17 mouse cellular contexts compared by ENCODE assay signal in the genomic region with DNA sequence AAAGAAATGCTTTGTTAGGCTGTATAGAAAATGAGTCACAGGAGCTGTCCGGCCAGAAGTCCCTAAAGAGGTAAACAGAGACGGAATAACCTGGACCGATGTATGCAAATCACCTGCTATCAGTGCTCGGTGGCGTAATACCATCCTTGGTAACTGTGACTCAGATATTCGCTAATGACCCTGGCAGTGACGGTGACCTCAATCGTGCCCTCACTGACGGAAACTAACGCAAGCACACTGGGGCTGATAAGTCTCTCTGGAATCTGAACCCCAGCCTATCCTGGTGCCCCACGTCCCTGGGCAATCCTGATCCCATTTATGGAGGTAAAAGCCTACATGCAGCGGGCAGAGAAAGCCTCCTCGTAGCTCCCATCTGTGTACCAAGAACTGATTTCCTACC. TPM values are rescaled to one million over a fixed set of nuclear protein-coding genes. Genes with fewer than 3 reads are reported as not detected.
DNase-seq lines count a peak whose midpoint lies in the region; ATAC-seq and TF ChIP-seq lines count a peak whose summit lies in the region.
"Had no signal": no experiment of that assay in that cellular context is flagged by ENCODE, and none has a peak within 500 bp of the region (broad histone marks: within the 10 kb centered on the region; RNA-seq: fewer than 3 reads in every experiment).

No protein-coding gene starts in this region.

- H3K27ac ChIP-seq in heart, embryonic 11.5 days (ENCODE audit: low read depth, low read length) = no peak overlapping the region
- H3K27ac ChIP-seq in heart, postnatal 0 days (ENCODE audit: low read depth) = peak overlapping the region; percentile 83
- no peak overlapping the region for H3K27ac ChIP-seq in stomach, embryonic 16.5 days (ENCODE audit: low read length)
- H3K27ac ChIP-seq: forebrain, embryonic 10.5 days; liver, embryonic 15.5 days had no signal

- H3K27me3 ChIP-seq in heart, embryonic 11.5 days (ENCODE audit: control insufficient read depth, insufficient read depth, low read length) = no peaks in the 10 kb centered on the region
- no peaks in the 10 kb centered on the region for H3K27me3 ChIP-seq in heart, postnatal 0 days (ENCODE audit: control insufficient read depth, insufficient read depth, low read length)
- no peaks in the 10 kb centered on the region for H3K27me3 ChIP-seq in stomach, embryonic 16.5 days (ENCODE audit: control insufficient read depth, insufficient read depth, low read length)
- H3K27me3 ChIP-seq: liver, embryonic 15.5 days had no signal

- no peak for TF ChIP-seq CTCF in heart, postnatal 0 days (IDR thresholded peaks at IDR 0.05; ENCODE audit: low read depth)

- no peak for ATAC-seq in heart, embryonic 11.5 days (replicated peaks; ENCODE audit: insufficient number of reproducible peaks, low FRiP score, low TSS enrichment)
- peak; percentile 87 for ATAC-seq in heart, postnatal 0 days (ENCODE audit: insufficient read depth, low read depth)
- ATAC-seq in stomach, embryonic 16.5 days (ENCODE audit: insufficient read depth, low FRiP score) = peak; percentile 74; the same call in 1 of the 2 replicates
- no peak for ATAC-seq in frontal cortex, adult (ENCODE audit: low TSS enrichment)
- ATAC-seq: Patski had no signal

- DNase-seq in heart, adult 18-20 months = peak; percentile 65 to 67
- DNase-seq in adrenal gland, postnatal 10 days = peak; percentile 74
- peak; percentile 83 for DNase-seq in heart, postnatal 0 days (ENCODE audit: low spot score)
- DNase-seq in layer of hippocampus, adult 11-12 months (ENCODE audit: low spot score) = no peak
- no peak for DNase-seq in cerebellum, adult 8-10 months
- DNase-seq: cerebellum, adult 2 months; kidney, adult 18-20 months had no signal

- H3K9ac ChIP-seq in heart, embryonic 11.5 days (ENCODE audit: low read depth, low read length) = no peak overlapping the region
- no peak overlapping the region for H3K9ac ChIP-seq in heart, postnatal 0 days (replicated peaks; ENCODE audit: low read depth, low read length)
- H3K9ac ChIP-seq in stomach, embryonic 16.5 days (ENCODE audit: low read length) = no peak overlapping the region
- H3K9ac ChIP-seq: liver, embryonic 15.5 days had no signal

- no peaks in the 10 kb centered on the region for H3K36me3 ChIP-seq in heart, embryonic 11.5 days (ENCODE audit: control insufficient read depth, insufficient read depth, low read length)
- no peaks in the 10 kb centered on the region for H3K36me3 ChIP-seq in heart, postnatal 0 days (replicated peaks; ENCODE audit: control insufficient read depth, insufficient read depth, low read length)
- H3K36me3 ChIP-seq in stomach, embryonic 16.5 days (ENCODE audit: control insufficient read depth, insufficient read depth, low read length) = no peaks in the 10 kb centered on the region
- H3K36me3 ChIP-seq: forebrain, embryonic 10.5 days; liver, embryonic 15.5 days had no signal

- H3K4me2 ChIP-seq in heart, embryonic 11.5 days = no peak overlapping the region; the same call in 1 of the 2 replicates
- no peak overlapping the region for H3K4me2 ChIP-seq in heart, postnatal 0 days (ENCODE audit: low read depth, low read length)
- H3K4me2 ChIP-seq in stomach, embryonic 16.5 days (ENCODE audit: low read depth, low read length) = no peak overlapping the region
- H3K4me2 ChIP-seq: liver, embryonic 15.5 days had no signal

- H3K4me3 ChIP-seq in heart, embryonic 11.5 days (ENCODE audit: low read depth, low read length) = no peak overlapping the region
- H3K4me3 ChIP-seq in heart, postnatal 0 days (ENCODE audit: low read depth, low read length) = no peak overlapping the region
- no peak overlapping the region for H3K4me3 ChIP-seq in stomach, embryonic 16.5 days (replicated peaks; ENCODE audit: low read length)
- H3K4me3 ChIP-seq: forebrain, embryonic 10.5 days; liver, embryonic 15.5 days had no signal

- 48% methylated on average over 13 of the region's 13 CpGs for WGBS in heart, embryonic 11.5 days (ENCODE audit: insufficient replicate concordance)
- WGBS in heart, postnatal 0 days = 35% methylated on average over 13 of the region's 13 CpGs
- WGBS in stomach, embryonic 16.5 days = 53% methylated on average over 13 of the region's 13 CpGs

- H3K4me1 ChIP-seq in heart, embryonic 11.5 days (ENCODE audit: control insufficient read depth, insufficient read depth, low read length) = peaks cover 22% of the 10 kb centered on the region
- H3K4me1 ChIP-seq in heart, postnatal 0 days (ENCODE audit: control insufficient read depth, insufficient read depth) = peaks cover 18% of the 10 kb centered on the region
- H3K4me1 ChIP-seq in stomach, embryonic 16.5 days (ENCODE audit: control insufficient read depth, insufficient read depth, low read length) = no peaks in the 10 kb centered on the region
- H3K4me1 ChIP-seq: forebrain, embryonic 10.5 days had no signal

- TF ChIP-seq EP300 in heart, postnatal 0 days (IDR thresholded peaks at IDR 0.05; ENCODE audit: low read depth) = no peak

- H3K9me3 ChIP-seq in heart, embryonic 11.5 days (replicated peaks; ENCODE audit: control insufficient read depth, low read length) = no peaks in the 10 kb centered on the region
- H3K9me3 ChIP-seq in heart, postnatal 0 days (replicated peaks; ENCODE audit: control insufficient read depth, low read length) = no peaks in the 10 kb centered on the region
- no peaks in the 10 kb centered on the region for H3K9me3 ChIP-seq in stomach, embryonic 16.5 days (replicated peaks; ENCODE audit: control insufficient read depth, low read length)
- H3K9me3 ChIP-seq: forebrain, embryonic 10.5 days; liver, embryonic 15.5 days had no signal

RNA-seq across cellular contexts. Expression of a gene that starts 45.6 kb away (rescaled TPM):
- 100 to 1,000 TPM in 1 of 2 experiments, 10 to 100 TPM in 1; 94.1 to 106 TPM for total RNA-seq in heart, adult 18-20 months (2021)
- polyA plus RNA-seq in heart, embryonic 11.5 days (2014; fragmentation: Nextera tagmentation; extraction: Ambion mirVana) = 3.3 and 3.8 TPM in 2 replicates
- total RNA-seq in adrenal gland, postnatal 10 days (2021) = 10 to 100 TPM in 1 of 2 experiments, 1 to 10 TPM in 1; 3.8 to 14.6 TPM
- total RNA-seq in heart, postnatal 0 days (2014; rRNA removed; ENCODE audit: low replicate concordance) = 26.5 and 33.5 TPM in 2 replicates
- 12.2 and 12.7 TPM in 2 replicates for polyA plus RNA-seq in heart, postnatal 0 days (2015; fragmentation: Nextera tagmentation; extraction: Ambion mirVana)
- 0.09 and 2.2 TPM in 2 replicates for polyA plus RNA-seq in stomach, embryonic 16.5 days (2015; fragmentation: Nextera tagmentation; extraction: Ambion mirVana)
- total RNA-seq: hematopoietic stem cell, adult 5-6 weeks; megakaryocyte progenitor cell, adult 5-6 weeks; monocyte, adult 5-6 weeks; neutrophil, adult 5-6 weeks had no signal
- polyA plus RNA-seq: Patski had no signal

RNA-seq across cellular contexts. Expression of a gene that starts 58.7 kb away (rescaled TPM):
- not detected for total RNA-seq in heart, adult 18-20 months (2021)
- not detected in 2 replicates for polyA plus RNA-seq in heart, embryonic 11.5 days (2014; fragmentation: Nextera tagmentation; extraction: Ambion mirVana)
- total RNA-seq in adrenal gland, postnatal 10 days (2021) = not detected
- total RNA-seq in heart, postnatal 0 days (2014; rRNA removed; ENCODE audit: low replicate concordance) = not detected in 2 replicates
- polyA plus RNA-seq in heart, postnatal 0 days (2015; fragmentation: Nextera tagmentation; extraction: Ambion mirVana) = not detected in 2 replicates
- polyA plus RNA-seq in stomach, embryonic 16.5 days (2015; fragmentation: Nextera tagmentation; extraction: Ambion mirVana) = not detected in 2 replicates
- total RNA-seq: hematopoietic stem cell, adult 5-6 weeks; megakaryocyte progenitor cell, adult 5-6 weeks; monocyte, adult 5-6 weeks; neutrophil, adult 5-6 weeks had no signal
- polyA plus RNA-seq: liver, embryonic 15.5 days; Patski had no signal

Comparison
In these comparisons a context has a peak if more than half of its experiments do, and no peak if none do; other contexts are left out.
1. ATAC-seq: peak in heart, postnatal 0 days (single experiment) and stomach, embryonic 16.5 days (single experiment); none in heart, embryonic 11.5 days (single experiment) and frontal cortex, adult (single experiment).
2. DNase-seq: peak in heart, adult 18-20 months (2 of 2), adrenal gland, postnatal 10 days (single experiment) and heart, postnatal 0 days (single experiment); none in layer of hippocampus, adult 11-12 months (single experiment) and cerebellum, adult 8-10 months (single experiment).